Mouse (Mus musculus) liver, adult 2 months (tissue): ENCODE results near the gene Krtap10-10. TPM values are rescaled to one million over a fixed set of nuclear protein-coding genes. Genes with fewer than 3 reads are reported as not detected.
A peak's percentile ranks its signal among the peaks of the same experiment; 100 is the strongest.

Experiments
- DNase-seq: peaks from one replicate; pipeline ENCODE4 v3.0.0-alpha.2; 2011; ENCODE audit warnings: low read depth, low spot score; ENCODE audit errors: extremely low read depth
- H3K27ac ChIP-seq: fragments of 200-500 bp; replicated peaks from 2 replicates; pipeline ENCODE4 v1.5.1; 2012; ENCODE audit warnings: low read depth, mild to moderate bottlenecking, control low read depth, inconsistent platforms, low read length; ENCODE audit not compliant: insufficient read depth
- H3K27me3 ChIP-seq: fragments of 200-500 bp; 2 replicates; pipeline ENCODE4 v1.6.1; 2012; ENCODE audit warnings: mild to moderate bottlenecking, moderate library complexity, low read length, inconsistent platforms; ENCODE audit not compliant: control insufficient read depth, insufficient read depth
- H3K36me3 ChIP-seq: fragments of 200-500 bp; 2 replicates; pipeline ENCODE4 v1.6.1; 2012; ENCODE audit warnings: low read length, inconsistent platforms; ENCODE audit not compliant: control insufficient read depth, insufficient read depth
- H3K4me1 ChIP-seq: fragments of 200-500 bp; 2 replicates; pipeline ENCODE4 v1.6.1; 2011; ENCODE audit warnings: low read length; ENCODE audit not compliant: control insufficient read depth, insufficient read depth
- H3K4me3 ChIP-seq: fragments of 200-500 bp; 2 replicates; pipeline ENCODE4 v1.5.1; 2011; ENCODE audit warnings: low read depth, mild to moderate bottlenecking, control low read depth, low read length, moderate library complexity; ENCODE audit not compliant: insufficient read depth
- H3K79me2 ChIP-seq: fragments of 200-500 bp; 2 replicates; pipeline ENCODE4 v1.6.1; 2012; ENCODE audit warnings: inconsistent platforms, mild to moderate bottlenecking, low read length, moderate library complexity; ENCODE audit not compliant: control insufficient read depth, insufficient read depth
- H3K9ac ChIP-seq: fragments of 200-500 bp; 2 replicates; pipeline ENCODE4 v1.6.1; 2012; ENCODE audit warnings: low read depth, mild to moderate bottlenecking, control low read depth, inconsistent platforms, low read length
- CTCF ChIP-seq: fragments of 200-500 bp; IDR thresholded peaks from 2 replicates; pipeline ENCODE4 v1.5.1; 2011; ENCODE audit warnings: low read depth, low read length, control low read depth
- POLR2A ChIP-seq: fragments of 200-500 bp; IDR thresholded peaks from 2 replicates; pipeline ENCODE4 v1.6.1; 2011; ENCODE audit warnings: low read length, control low read depth; ENCODE audit not compliant: insufficient read depth; ENCODE audit errors: extremely low read depth
- WGBS: fragments of 180-500 bp; shearing (Covaris S2); methylation state at CpG from one replicate; pipeline ENCODE4 v1.1.7; 2018; 5-methylcytosine and 5-hydroxymethylcytosine counted together
- polyA plus RNA-seq: library from polyadenylated mRNA; depleted of rRNA; stranded (reverse); fragments of >200 nt; gene quantifications from 2 replicates; pipeline ENCODE4 v1.2.3, GENCODE M21; 2012
- total RNA-seq: library from RNA; depleted of rRNA; stranded (reverse); fragments of >200 nt; gene quantifications from 2 replicates; pipeline ENCODE4 v1.2.3, GENCODE M21; 2014

The Krtap10-10 gene
- total and polyA plus RNA-seq, 2 experiments, result not detected

DNA sequence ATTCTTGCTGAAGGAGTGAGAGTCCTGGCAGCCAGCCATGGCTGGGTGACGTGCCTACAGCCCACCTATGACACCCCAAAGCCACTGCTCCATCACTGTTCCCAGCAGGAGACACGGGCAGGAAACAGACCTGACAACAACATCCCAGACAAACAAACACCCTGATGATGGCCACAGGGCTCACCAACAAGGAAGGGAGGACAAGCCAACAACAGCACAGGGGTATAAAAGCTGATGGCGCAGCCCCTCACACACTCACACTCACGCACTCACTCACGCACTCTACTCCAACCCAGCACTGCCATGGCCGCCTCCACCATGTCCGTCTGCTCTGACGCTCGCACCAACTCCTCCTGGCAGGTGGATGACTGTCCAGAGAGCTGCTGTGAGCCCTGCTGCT is 16.8 kb downstream of the Krtap10-10 start, which contains the start of gene Gm10318:
Gene Gm10318 (plus strand): TSS at position 301 of the 400 bp plus-strand sequence.
- DNase-seq, result no peak
- H3K27ac ChIP-seq, result no peak within 1 kb of the TSS

DNA sequence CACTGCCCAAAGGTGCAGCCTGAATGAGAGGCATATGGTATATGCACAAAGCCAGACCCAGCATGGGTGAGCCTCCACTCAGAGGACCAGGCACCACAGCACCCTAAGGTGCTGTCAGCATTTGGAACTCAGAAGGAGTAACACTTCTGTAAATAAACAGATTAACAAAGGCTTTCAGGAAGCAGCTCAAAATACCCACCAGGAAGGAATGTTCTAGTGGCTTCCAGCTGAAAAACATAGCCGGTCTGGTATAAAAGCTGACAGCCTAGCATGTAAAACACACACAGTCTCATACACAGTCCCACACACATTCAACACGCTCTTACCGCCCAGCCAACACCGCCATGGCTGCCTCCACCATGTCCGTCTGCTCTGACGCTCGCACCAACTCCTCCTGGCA is 25.9 kb downstream of the Krtap10-10 start, which contains the start of gene Gm3285:
Gene Gm3285 (plus strand): TSS at position 301 of the 400 bp plus-strand sequence.
- Histone ChIP-seq H3K27me3 (no peaks in the 10 kb centered on the region; the same call in 1 of the 2 replicates), H3K27ac (no peak within 1 kb of the TSS), H3K4me3 (no peak within 1 kb of the TSS), H3K36me3 (no peaks in the 10 kb centered on the region), H3K4me1 (no peaks in the 10 kb centered on the region), H3K9ac (no peak within 1 kb of the TSS), H3K79me2 (no peaks in the 10 kb centered on the region)
- no peak for DNase-seq
- 59% methylated on average over 7 of the region's 7 CpGs for WGBS
- TF ChIP-seq CTCF (no peak), POLR2A (no peak)

More for the DNA sequence above, 16.8 kb downstream of the Krtap10-10 start, which contains the start of gene Gm10318:
- Histone ChIP-seq H3K4me3 (no peak within 1 kb of the TSS), H3K79me2 (no peaks in the 10 kb centered on the region), H3K36me3 (no peaks in the 10 kb centered on the region), H3K27me3 (no peaks in the 10 kb centered on the region), H3K9ac (no peak within 1 kb of the TSS), H3K4me1 (no peaks in the 10 kb centered on the region)
- 60% methylated on average over 8 of the region's 9 CpGs for WGBS
- TF ChIP-seq POLR2A (no peak), CTCF (no peak)

DNA sequence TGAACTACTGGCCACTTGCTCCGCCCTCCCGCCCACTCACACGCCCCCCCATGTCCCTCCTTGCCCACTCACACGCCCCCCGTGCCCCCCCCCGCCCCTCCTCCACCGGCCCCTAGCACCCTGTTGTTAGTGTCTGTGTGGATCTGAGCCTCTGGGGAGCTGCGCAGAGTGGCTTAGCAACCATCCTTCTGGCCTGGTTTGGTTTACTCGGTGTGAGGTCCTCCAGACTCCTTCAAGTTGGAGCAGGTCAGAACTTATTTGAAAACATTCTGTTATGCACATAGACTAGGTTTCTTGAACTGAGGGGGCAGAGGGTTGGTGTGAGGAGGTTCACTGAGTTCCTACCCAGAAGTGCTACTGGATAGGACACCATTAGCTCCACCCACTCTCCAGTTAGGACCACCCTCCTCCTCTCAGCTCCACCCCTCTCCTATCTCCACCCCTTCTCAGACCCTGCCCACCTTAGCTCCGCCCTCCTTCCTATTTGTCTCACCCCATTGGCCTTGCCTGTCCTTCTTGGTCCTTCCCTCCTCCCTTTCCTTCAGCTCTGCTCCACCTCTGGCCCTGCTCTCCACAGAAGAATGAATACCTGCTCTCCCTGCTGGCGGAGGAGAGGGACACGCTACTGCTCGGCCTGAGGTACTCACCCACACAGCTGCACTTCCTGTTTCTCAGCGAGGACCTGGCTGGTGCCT is 28.5 kb downstream of the Krtap10-10 start:
- Histone ChIP-seq H3K79me2 (no peaks in the 10 kb centered on the region), H3K27me3 (no peaks in the 10 kb centered on the region; the same call in 1 of the 2 replicates), H3K4me1 (no peaks in the 10 kb centered on the region), H3K36me3 (no peaks in the 10 kb centered on the region), H3K4me3 (peak overlapping the region; percentile 32; the same call in 1 of the 2 replicates), H3K9ac (no peak overlapping the region), H3K27ac (no peak overlapping the region)
- no peak for TF ChIP-seq POLR2A
- TF ChIP-seq CTCF, result no peak
- peak; percentile 72 for DNase-seq
- 34% methylated on average over 14 of the region's 14 CpGs for WGBS

DNA sequence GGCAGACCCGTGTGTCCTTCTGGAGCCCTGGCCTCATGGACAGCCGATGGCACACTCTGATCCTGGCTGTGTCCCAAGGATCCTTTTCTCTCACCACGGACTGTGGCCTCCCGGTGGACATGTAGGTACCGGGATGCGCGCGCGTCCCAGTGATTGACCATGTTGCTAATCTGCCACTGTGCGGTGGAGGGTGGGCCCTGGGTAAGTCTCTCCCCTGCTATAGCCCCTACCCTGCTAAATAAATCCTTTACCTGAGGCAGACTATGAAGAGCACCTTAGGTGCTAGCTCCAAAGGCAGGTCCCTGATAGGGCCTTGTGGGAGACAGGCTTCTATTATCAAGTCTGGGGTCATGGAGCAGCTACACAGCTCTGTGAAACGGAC is 29.0 kb downstream of the Krtap10-10 start:
- Histone ChIP-seq H3K9ac (no peak overlapping the region), H3K4me3 (peak overlapping the region; percentile 32; the same call in 1 of the 2 replicates), H3K36me3 (no peaks in the 10 kb centered on the region), H3K4me1 (no peaks in the 10 kb centered on the region), H3K79me2 (no peaks in the 10 kb centered on the region), H3K27me3 (no peaks in the 10 kb centered on the region), H3K27ac (no peak overlapping the region)
- DNase-seq, result no peak
- 44% methylated on average over 11 of the region's 11 CpGs for WGBS
- TF ChIP-seq POLR2A, result no peak
- no peak for TF ChIP-seq CTCF

DNA sequence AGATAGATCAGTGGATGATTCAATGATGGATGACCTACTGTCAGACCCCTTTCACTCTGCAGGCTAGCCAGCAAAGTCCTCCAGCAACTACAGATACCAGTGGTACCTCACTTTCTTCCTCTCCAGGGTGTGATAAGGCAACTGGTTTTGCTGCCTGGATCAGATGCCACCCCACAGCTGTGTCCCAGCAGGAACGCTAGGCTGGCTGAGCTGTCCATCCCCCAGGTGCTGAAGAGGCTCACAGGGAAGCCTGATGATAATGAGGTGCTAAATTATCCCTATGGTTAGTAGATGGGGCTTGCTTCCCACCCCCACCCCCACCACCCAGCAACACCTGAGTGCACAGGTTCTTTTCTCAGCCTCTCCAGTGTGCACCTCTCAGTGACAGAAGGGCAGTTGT is 31.8 kb downstream of the Krtap10-10 start:
- Histone ChIP-seq H3K4me1 (no peaks in the 10 kb centered on the region), H3K27me3 (no peaks in the 10 kb centered on the region), H3K4me3 (no peak overlapping the region), H3K36me3 (no peaks in the 10 kb centered on the region), H3K27ac (no peak overlapping the region), H3K9ac (no peak overlapping the region), H3K79me2 (no peaks in the 10 kb centered on the region)
- no peak for DNase-seq
- TF ChIP-seq POLR2A (no peak), CTCF (no peak)
- 16% methylated on average over 1 of the region's 1 CpGs for WGBS

DNA sequence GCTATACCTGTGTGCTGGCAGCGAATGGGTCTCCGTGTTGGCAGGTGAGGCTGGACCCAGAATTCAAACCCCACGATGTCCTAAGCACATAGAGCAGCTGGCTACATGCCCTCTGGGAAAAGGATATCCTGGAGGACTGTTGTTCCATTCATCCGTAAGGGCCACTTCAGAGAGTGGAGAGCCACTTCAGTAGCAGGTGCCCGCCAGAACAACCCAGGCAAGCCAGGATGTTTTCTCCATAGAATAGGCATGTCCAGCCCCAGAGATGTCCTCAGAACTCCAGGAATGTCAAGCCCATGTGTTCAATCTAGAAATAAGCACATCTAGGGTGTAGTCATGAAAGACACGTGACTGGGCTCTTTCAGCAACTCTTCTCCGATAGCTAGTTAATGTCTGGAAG is 33.9 kb downstream of the Krtap10-10 start:
- Histone ChIP-seq H3K9ac (no peak overlapping the region), H3K36me3 (no peaks in the 10 kb centered on the region), H3K27ac (no peak overlapping the region), H3K27me3 (no peaks in the 10 kb centered on the region), H3K4me1 (no peaks in the 10 kb centered on the region), H3K4me3 (no peak overlapping the region), H3K79me2 (no peaks in the 10 kb centered on the region)
- no peak for TF ChIP-seq CTCF
- TF ChIP-seq POLR2A, result no peak
- WGBS, result 86% methylated on average over 7 of the region's 7 CpGs
- DNase-seq, result no peak
